Mouse (Mus musculus): ENCODE measurements around the gene Pak4.
"Not testable (repeated sequence)": the region's sequence is repeated elsewhere in the genome, so short reads cannot be mapped to it uniquely, and the experiment has no call there.

Gene Pak4

GRCm38 (mm10) chr7:28562371-28562770 lies 35.6 kb downstream of the Pak4 start:
- DNase-seq (ENCODE audit: low read depth, low spot score) = no peak

- no peak for DNase-seq (ENCODE audit: low read depth, low spot score)
Observed at GRCm38 (mm10) chr7:28561967-28562366, 36.0 kb downstream of the Pak4 start.

- DNase-seq (ENCODE audit: low read depth, low spot score) = no peak
Observed at GRCm38 (mm10) chr7:28560856-28561255, 37.1 kb downstream of the Pak4 start.

- no peak for DNase-seq (ENCODE audit: low read depth, low spot score)
Observed at GRCm38 (mm10) chr7:28558486-28558885, 39.5 kb downstream of the Pak4 start.

- no peak for DNase-seq (ENCODE audit: low read depth, low spot score)
Observed at GRCm38 (mm10) chr7:28557708-28558107, 40.3 kb downstream of the Pak4 start.

GRCm38 (mm10) chr7:28557069-28557468 lies 40.9 kb downstream of the Pak4 start:
- no peak for DNase-seq (ENCODE audit: low read depth, low spot score)

GRCm38 (mm10) chr7:28555939-28556535 lies 41.9 kb downstream of the Pak4 start:
- DNase-seq (ENCODE audit: low read depth, low spot score) = no peak

GRCm38 (mm10) chr7:28553076-28553475 lies 44.9 kb downstream of the Pak4 start:
- no peak for DNase-seq (ENCODE audit: low read depth, low spot score)

- no peak for DNase-seq (ENCODE audit: low read depth, low spot score)
Observed at GRCm38 (mm10) chr7:28547628-28548027, 50.4 kb downstream of the Pak4 start.

GRCm38 (mm10) chr7:28547154-28547553 lies 50.8 kb downstream of the Pak4 start, which contains the start of gene Nccrp1:
TSS of gene Nccrp1 (minus strand) at chr7:28547254.
- no peak for DNase-seq (ENCODE audit: low read depth, low spot score)

GRCm38 (mm10) chr7:28546649-28547048 lies 51.3 kb downstream of the Pak4 start:
- no peak for DNase-seq (ENCODE audit: low read depth, low spot score)

GRCm38 (mm10) chr7:28545891-28546210 lies 52.1 kb downstream of the Pak4 start:
- DNase-seq (ENCODE audit: low read depth, low spot score) = no peak

GRCm38 (mm10) chr7:28545048-28545890 lies 52.7 kb downstream of the Pak4 start:
- DNase-seq (ENCODE audit: low read depth, low spot score) = peak; percentile 21

- peak; percentile 19 for DNase-seq (ENCODE audit: low read depth, low spot score)
Observed at GRCm38 (mm10) chr7:28544051-28544601, 53.9 kb downstream of the Pak4 start.

- no peak for DNase-seq (ENCODE audit: low read depth, low spot score)
Observed at GRCm38 (mm10) chr7:28540526-28540925, 57.5 kb downstream of the Pak4 start, which contains the start of gene Sycn. TSS of gene Sycn (plus strand) at chr7:28540885.

GRCm38 (mm10) chr7:28538886-28539285 lies 59.1 kb downstream of the Pak4 start:
- DNase-seq (ENCODE audit: low read depth, low spot score) = not testable (repeated sequence)

GRCm38 (mm10) chr7:28532005-28532404 lies 66.0 kb downstream of the Pak4 start:
- DNase-seq (ENCODE audit: low read depth, low spot score) = no peak

- DNase-seq (ENCODE audit: low read depth, low spot score) = peak; percentile 73
Observed at GRCm38 (mm10) chr7:28527922-28528719, 69.9 kb downstream of the Pak4 start.

GRCm38 (mm10) chr7:28522536-28522935 lies 75.4 kb downstream of the Pak4 start, which contains the start of gene Ifnl3:
TSS of gene Ifnl3 (plus strand) at chr7:28522836.
- not testable (repeated sequence) for DNase-seq (ENCODE audit: low read depth, low spot score)

- no peak for DNase-seq (ENCODE audit: low read depth, low spot score)
Observed at GRCm38 (mm10) chr7:28511441-28511840, 86.5 kb downstream of the Pak4 start.

- not testable (repeated sequence) for DNase-seq (ENCODE audit: low read depth, low spot score)
Observed at GRCm38 (mm10) chr7:28510405-28510974, 87.5 kb downstream of the Pak4 start, which contains the start of gene Ifnl2. TSS of gene Ifnl2 (minus strand) at chr7:28510455.

Data from forelimb bud, embryonic 11.5 days (tissue).